ENCODE assay signal across 22 mouse cellular contexts in the genomic region with DNA sequence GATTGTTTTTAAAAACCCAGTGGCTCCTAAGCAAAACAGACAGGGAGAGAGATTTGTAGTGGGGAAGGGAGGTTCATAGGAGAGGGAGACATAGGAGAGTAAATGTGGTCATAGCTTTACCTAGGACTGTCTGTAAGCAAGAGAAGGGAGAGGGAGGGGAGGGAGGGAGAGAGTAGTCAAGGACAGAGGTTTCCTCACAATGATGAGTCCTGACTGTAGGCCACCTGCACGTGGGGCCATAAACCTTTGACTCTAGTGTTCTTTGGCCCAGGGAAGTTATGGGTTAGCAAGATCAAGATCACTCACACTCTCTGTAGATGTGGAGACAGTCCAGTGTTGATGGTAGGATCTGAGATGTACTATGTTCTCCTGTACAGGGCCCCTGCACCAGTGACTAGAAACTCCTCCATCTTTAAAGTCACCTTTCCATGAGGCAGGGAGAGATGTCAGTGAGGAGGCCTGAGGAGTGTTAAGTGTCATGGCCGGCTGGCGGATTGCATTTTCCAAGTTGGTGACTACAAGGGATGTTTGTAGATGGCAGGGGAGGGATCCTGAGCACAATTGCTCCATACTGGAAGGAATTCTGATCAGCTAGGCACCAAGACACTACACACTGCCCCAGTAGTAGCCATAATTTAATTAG. TPM values are rescaled to one million over a fixed set of nuclear protein-coding genes. Genes with fewer than 3 reads are reported as not detected.
"Had no signal": no experiment of that assay in that cellular context is flagged by ENCODE, and none has a peak within 500 bp of the region (broad histone marks: within the 10 kb centered on the region; RNA-seq: fewer than 3 reads in every experiment).

No protein-coding gene starts in this region.

- H3K9me3 ChIP-seq: liver, embryonic 13.5 days; neural tube, embryonic 15.5 days had no signal

- H3K27me3 ChIP-seq: limb, embryonic 12.5 days; liver, embryonic 13.5 days; midbrain, embryonic 12.5 days; neural tube, embryonic 15.5 days had no signal

- DNase-seq: kidney, adult 11 months; kidney, adult 9 months; kidney, postnatal 36 days; layer of hippocampus, adult 9-11 months; layer of hippocampus, postnatal 36 days; liver; liver, embryonic 13.5 days; liver, postnatal 0 days; lung, postnatal 10 days; right cerebral cortex, adult 18-20 months; right cerebral cortex, postnatal 25 days; thymus, adult 18-20 months; thymus, postnatal 14 days had no signal

- H3K4me3 ChIP-seq: limb, embryonic 12.5 days; liver, embryonic 13.5 days; megakaryocyte, embryonic 14.5 days; midbrain, embryonic 12.5 days; neural tube, embryonic 15.5 days had no signal

- ATAC-seq: hindbrain, postnatal 0 days; liver, postnatal 0 days had no signal

- H3K4me2 ChIP-seq: limb, embryonic 12.5 days; liver, embryonic 13.5 days; midbrain, embryonic 12.5 days; neural tube, embryonic 15.5 days had no signal

- H3K36me3 ChIP-seq: limb, embryonic 12.5 days; liver, embryonic 13.5 days; midbrain, embryonic 12.5 days; neural tube, embryonic 15.5 days had no signal

- H3K4me1 ChIP-seq: limb, embryonic 12.5 days; megakaryocyte, embryonic 14.5 days; neural tube, embryonic 15.5 days had no signal

- H3K27ac ChIP-seq: hindbrain, postnatal 0 days; kidney, postnatal 0 days; limb, embryonic 12.5 days; liver, embryonic 13.5 days; macrophage; midbrain, embryonic 12.5 days; neural tube, embryonic 15.5 days had no signal

- H3K9ac ChIP-seq: limb, embryonic 12.5 days; liver, embryonic 13.5 days; liver, postnatal 0 days; midbrain, embryonic 12.5 days; neural tube, embryonic 15.5 days had no signal

RNA-seq across cellular contexts. Expression of a gene that starts 1.6 kb away (rescaled TPM):
- polyA plus RNA-seq: hindbrain, postnatal 0 days; limb, embryonic 12.5 days; liver, embryonic 13.5 days; liver, postnatal 0 days; macrophage; midbrain, embryonic 12.5 days; midbrain, postnatal 0 days; neural tube, embryonic 11.5 days; neural tube, embryonic 15.5 days had no signal
